Mouse (Mus musculus) cerebellum, adult 8-10 months (tissue): ENCODE data around the gene Dmrt1.
A peak's percentile ranks its signal among the peaks of the same experiment; 100 is the strongest.

Experiments used
- DNase-seq: peaks from one replicate; pipeline ENCODE4 v3.0.0; 2022

The Dmrt1 gene

GRCm38 (mm10) chr19:25574431-25574830, 69.0 kb downstream of the Dmrt1 start:
- DNase-seq, result no peak

GRCm38 (mm10) chr19:25574981-25575814, 69.8 kb downstream of the Dmrt1 start:
- DNase-seq, result no peak

GRCm38 (mm10) chr19:25578358-25578757, 72.9 kb downstream of the Dmrt1 start:
- no peak for DNase-seq

- DNase-seq, result no peak
These were observed 74.0 kb downstream of the Dmrt1 start for GRCm38 (mm10) chr19:25579440-25579839.

- no peak for DNase-seq
These were observed 92.4 kb downstream of the Dmrt1 start for GRCm38 (mm10) chr19:25597717-25598232.

- DNase-seq, result no peak
These were observed 93.2 kb downstream of the Dmrt1 start for GRCm38 (mm10) chr19:25598626-25599025.

- DNase-seq, result no peak
These were observed 96.5 kb downstream of the Dmrt1 start for GRCm38 (mm10) chr19:25601966-25602365.

GRCm38 (mm10) chr19:25607461-25608205, 102.2 kb downstream of the Dmrt1 start:
- no peak for DNase-seq

GRCm38 (mm10) chr19:25608206-25608580, 102.8 kb downstream of the Dmrt1 start:
- DNase-seq, result no peak

- no peak for DNase-seq
These were observed 103.8 kb downstream of the Dmrt1 start for GRCm38 (mm10) chr19:25608961-25609850.

GRCm38 (mm10) chr19:25610015-25610410, 104.6 kb downstream of the Dmrt1 start, which contains the start of gene Dmrt3:
Gene Dmrt3 (plus strand): TSS chr19:25610301.
- no peak for DNase-seq

- no peak for DNase-seq
These were observed 105.1 kb downstream of the Dmrt1 start for GRCm38 (mm10) chr19:25610411-25611111.

- DNase-seq, result no peak
These were observed 105.7 kb downstream of the Dmrt1 start for GRCm38 (mm10) chr19:25611116-25611515.

- no peak for DNase-seq
These were observed 106.7 kb downstream of the Dmrt1 start for GRCm38 (mm10) chr19:25611876-25612805.

GRCm38 (mm10) chr19:25612806-25613295, 107.4 kb downstream of the Dmrt1 start:
- no peak for DNase-seq

- no peak for DNase-seq
These were observed 108.3 kb downstream of the Dmrt1 start for GRCm38 (mm10) chr19:25613476-25614300.

- no peak for DNase-seq
These were observed 110.5 kb downstream of the Dmrt1 start for GRCm38 (mm10) chr19:25615889-25616288.

GRCm38 (mm10) chr19:25622291-25623251, 117.2 kb downstream of the Dmrt1 start:
- no peak for DNase-seq

- peak; percentile 46 for DNase-seq
These were observed 123.1 kb downstream of the Dmrt1 start for GRCm38 (mm10) chr19:25628490-25628889.
